Mouse (Mus musculus): ENCODE results near the gene Gm17387.

DNA sequence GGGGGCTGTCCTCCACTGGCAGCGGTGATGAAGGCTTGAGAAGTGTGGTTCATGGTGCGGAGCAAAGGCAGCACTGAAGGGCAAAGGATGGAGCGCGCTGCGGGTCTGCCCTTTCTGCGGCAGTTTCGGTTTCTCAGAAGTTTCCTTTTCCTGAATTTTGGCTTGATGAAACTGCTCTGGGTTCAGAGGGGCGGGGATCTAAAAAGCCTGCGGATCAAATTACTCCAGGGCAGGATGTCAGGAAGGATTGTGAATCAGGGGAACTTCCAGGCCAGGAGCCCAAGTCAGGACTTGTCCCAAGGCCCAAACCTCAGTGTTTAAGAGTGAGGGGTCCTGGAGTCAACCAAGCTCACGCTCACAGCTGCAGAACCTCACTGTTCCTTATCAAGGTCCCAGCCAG, 18.3 kb upstream of the Gm17387 start, which contains the start of gene Ifitm3:
- TF ChIP-seq CTCF (conservative IDR thresholded peaks at IDR 0.05; ENCODE audit: low read length) (no peak), NANOG (IDR thresholded peaks at IDR 0.05; ENCODE audit: borderline replicate concordance, low read length) (no peak)

Data from E14TG2a.4 (cell line).